Mouse (Mus musculus) spleen, adult 12 weeks (tissue): ENCODE results near the gene Tas2r114.

Source experiments
- DNase-seq: peaks from one replicate; pipeline ENCODE4 v3.0.0; 2022; ENCODE audit warnings: low spot score

Gene Tas2r114

GRCm38 (mm10) chr6:131689963-131690362, at the start of gene Tas2r114:
Gene Tas2r114, minus strand, starts transcription at chr6:131690063.
- no peak for DNase-seq

- no peak for DNase-seq
Measured at GRCm38 (mm10) chr6:131712803-131713202, 22.9 kb upstream of the Tas2r114 start.

- DNase-seq: no peak
Measured at GRCm38 (mm10) chr6:131687395-131687794, 2.5 kb downstream of the Tas2r114 start, which contains the start of gene Tas2r105. Gene Tas2r105, minus strand, starts transcription at chr6:131687495.

- no peak for DNase-seq
Measured at GRCm38 (mm10) chr6:131685644-131686043, 4.2 kb downstream of the Tas2r114 start, which contains the start of gene Tas2r104. Gene Tas2r104, minus strand, starts transcription at chr6:131685744.

GRCm38 (mm10) chr6:131678786-131679185, 11.1 kb downstream of the Tas2r114 start, which contains the start of gene Tas2r106:
Gene Tas2r106, minus strand, starts transcription at chr6:131678886.
- DNase-seq: no peak

GRCm38 (mm10) chr6:131660049-131660448, 29.8 kb downstream of the Tas2r114 start, which contains the start of gene Tas2r107:
Gene Tas2r107, minus strand, starts transcription at chr6:131660149.
- no peak for DNase-seq
